ENCODE assay signal across 31 mouse cellular contexts in genomic region chr19:42010436-42010835, GRCm38 (mm10). TPM values are rescaled to one million over a fixed set of nuclear protein-coding genes. Genes with fewer than 3 reads are reported as not detected.
DNase-seq lines count a peak whose midpoint lies in the region; ATAC-seq and TF ChIP-seq lines count a peak whose summit lies in the region.
"Had no signal": no experiment of that assay in that cellular context is flagged by ENCODE, and none has a peak within 500 bp of the region (broad histone marks: within the 10 kb centered on the region; RNA-seq: fewer than 3 reads in every experiment).

No protein-coding gene starts in this region.

- H3K27me3 ChIP-seq in hindbrain, embryonic 10.5 days (ENCODE audit: insufficient read depth, poor library complexity, severe bottlenecking) = no peaks in the 10 kb centered on the region
- H3K27me3 ChIP-seq in hindbrain, embryonic 12.5 days = no peaks in the 10 kb centered on the region
- H3K27me3 ChIP-seq in midbrain, embryonic 11.5 days (ENCODE audit: control insufficient read depth, insufficient read depth, low read length) = no peaks in the 10 kb centered on the region
- H3K27me3 ChIP-seq in midbrain, postnatal 0 days (ENCODE audit: insufficient read depth, low read length) = no peaks in the 10 kb centered on the region
- H3K27me3 ChIP-seq: CH12.LX; embryonic facial prominence, embryonic 13.5 days; limb, embryonic 13.5 days; lung, embryonic 15.5 days had no signal

- no peak for TF ChIP-seq CTCF in midbrain, postnatal 0 days (IDR thresholded peaks at IDR 0.05)

- no peak overlapping the region for H3K4me3 ChIP-seq in hindbrain, embryonic 10.5 days
- no peak overlapping the region for H3K4me3 ChIP-seq in hindbrain, embryonic 12.5 days
- no peak overlapping the region for H3K4me3 ChIP-seq in midbrain, embryonic 11.5 days (ENCODE audit: low read depth, low read length)
- no peak overlapping the region for H3K4me3 ChIP-seq in midbrain, postnatal 0 days (ENCODE audit: low read depth, low read length)
- H3K4me3 ChIP-seq: embryonic facial prominence, embryonic 13.5 days; forebrain, embryonic 10.5 days; limb, embryonic 13.5 days; lung, embryonic 15.5 days; midbrain, embryonic 10.5 days had no signal

- WGBS in hindbrain, embryonic 10.5 days = 45% methylated on average over 4 of the region's 4 CpGs
- 55% methylated on average over 4 of the region's 4 CpGs for WGBS in hindbrain, embryonic 12.5 days
- WGBS in midbrain, embryonic 11.5 days = 44% methylated on average over 4 of the region's 4 CpGs
- WGBS in midbrain, postnatal 0 days = 47% methylated on average over 4 of the region's 4 CpGs

- peaks cover 48% of the 10 kb centered on the region for H3K4me1 ChIP-seq in hindbrain, embryonic 10.5 days (replicated peaks)
- peaks cover 13% of the 10 kb centered on the region; the same call in 1 of the 2 replicates for H3K4me1 ChIP-seq in hindbrain, embryonic 12.5 days
- H3K4me1 ChIP-seq in midbrain, embryonic 11.5 days (ENCODE audit: control insufficient read depth, insufficient read depth, low read length) = no peaks in the 10 kb centered on the region
- no peaks in the 10 kb centered on the region for H3K4me1 ChIP-seq in midbrain, postnatal 0 days (ENCODE audit: insufficient read depth, low read length)

- ATAC-seq in hindbrain, embryonic 12.5 days (ENCODE audit: low FRiP score) = no peak
- no peak for ATAC-seq in midbrain, embryonic 11.5 days (ENCODE audit: low FRiP score)
- no peak for ATAC-seq in midbrain, postnatal 0 days (ENCODE audit: low FRiP score)
- ATAC-seq: activated CD4-positive, CD25-positive, alpha-beta regulatory T cell, adult 4 months; forebrain, embryonic 16.5 days; intestine, postnatal 0 days; midbrain, embryonic 16.5 days had no signal

- H3K9ac ChIP-seq in hindbrain, embryonic 12.5 days = no peak overlapping the region
- H3K9ac ChIP-seq in midbrain, embryonic 11.5 days (ENCODE audit: low read length) = 0 out of 2 replicates have a peak overlapping the region, but pooled peaks have one; percentile 5
- H3K9ac ChIP-seq in midbrain, postnatal 0 days (replicated peaks; ENCODE audit: low read length, poor library complexity, severe bottlenecking) = no peak overlapping the region
- H3K9ac ChIP-seq: embryonic facial prominence, embryonic 13.5 days; limb, embryonic 13.5 days; lung, embryonic 15.5 days had no signal

- DNase-seq in hindbrain, embryonic 10.5 days (ENCODE audit: low spot score) = no peak
- DNase-seq in midbrain, embryonic 11.5 days (ENCODE audit: low spot score, missing footprints) = no peak
- no peak for DNase-seq in midbrain, postnatal 0 days (ENCODE audit: low spot score)
- DNase-seq in adrenal gland, postnatal 36 days = peak; percentile 62 to 73
- DNase-seq in urinary bladder, postnatal 25 days (ENCODE audit: low spot score) = no peak
- DNase-seq: B cell, adult 2 months; cerebellum, adult 18-20 months; gastrocnemius, postnatal 25 days; heart, postnatal 36 days; kidney, postnatal 4 days; thymus, adult 2 months; thymus, postnatal 4 days had no signal

- H3K9me3 ChIP-seq in hindbrain, embryonic 10.5 days = no peaks in the 10 kb centered on the region
- H3K9me3 ChIP-seq in hindbrain, embryonic 12.5 days (replicated peaks) = no peaks in the 10 kb centered on the region
- no peaks in the 10 kb centered on the region for H3K9me3 ChIP-seq in midbrain, embryonic 11.5 days (ENCODE audit: control insufficient read depth, low read length)
- no peaks in the 10 kb centered on the region for H3K9me3 ChIP-seq in midbrain, postnatal 0 days (ENCODE audit: low read length)
- H3K9me3 ChIP-seq: embryonic facial prominence, embryonic 13.5 days; forebrain, embryonic 10.5 days; limb, embryonic 13.5 days; lung, embryonic 15.5 days; midbrain, embryonic 10.5 days had no signal

- 0 out of 2 replicates have a peak, but pooled peaks cover 3% of the 10 kb centered on the region for H3K36me3 ChIP-seq in hindbrain, embryonic 10.5 days
- H3K36me3 ChIP-seq in hindbrain, embryonic 12.5 days = no peaks in the 10 kb centered on the region
- H3K36me3 ChIP-seq in midbrain, embryonic 11.5 days (ENCODE audit: control insufficient read depth, insufficient read depth, low read length) = no peaks in the 10 kb centered on the region
- no peaks in the 10 kb centered on the region for H3K36me3 ChIP-seq in midbrain, postnatal 0 days (ENCODE audit: insufficient read depth, low read length)
- H3K36me3 ChIP-seq: embryonic facial prominence, embryonic 13.5 days; lung, embryonic 15.5 days; midbrain, embryonic 10.5 days had no signal

- no peak overlapping the region for H3K4me2 ChIP-seq in hindbrain, embryonic 12.5 days (replicated peaks)
- no peak overlapping the region for H3K4me2 ChIP-seq in midbrain, embryonic 11.5 days
- no peak overlapping the region for H3K4me2 ChIP-seq in midbrain, postnatal 0 days (ENCODE audit: low read depth, low read length, poor library complexity, severe bottlenecking)
- H3K4me2 ChIP-seq: embryonic facial prominence, embryonic 13.5 days; heart, embryonic 11.5 days; limb, embryonic 13.5 days; liver, embryonic 11.5 days; lung, embryonic 15.5 days had no signal

- H3K27ac ChIP-seq in hindbrain, embryonic 10.5 days = peak overlapping the region; percentile 23; the same call in 1 of the 2 replicates
- H3K27ac ChIP-seq in hindbrain, embryonic 12.5 days = no peak overlapping the region
- H3K27ac ChIP-seq in midbrain, embryonic 11.5 days (ENCODE audit: low read depth, low read length) = no peak overlapping the region
- H3K27ac ChIP-seq in midbrain, postnatal 0 days (ENCODE audit: low read depth, low read length) = no peak overlapping the region
- H3K27ac ChIP-seq: embryonic facial prominence, embryonic 13.5 days; forebrain, embryonic 10.5 days; kidney, postnatal 0 days; limb, embryonic 13.5 days; lung, embryonic 15.5 days; midbrain, embryonic 10.5 days had no signal

RNA-seq across cellular contexts. Expression of gene Ankrd2, which starts 25.4 kb away (rescaled TPM):
- polyA plus RNA-seq in hindbrain, embryonic 10.5 days (2016; fragmentation: Nextera tagmentation; extraction: Ambion mirVana) = 0.39 TPM in 1 of 2 replicates, not detected in the other
- not detected in 2 replicates for polyA plus RNA-seq in hindbrain, embryonic 12.5 days (2016; fragmentation: Nextera tagmentation; extraction: Ambion mirVana)
- not detected in 2 replicates for polyA plus RNA-seq in midbrain, embryonic 11.5 days (2014; fragmentation: Nextera tagmentation; extraction: Ambion mirVana)
- 0.71 and 1.7 TPM in 2 replicates for total RNA-seq in midbrain, postnatal 0 days (2014; rRNA removed)
- 0.81 and 2.4 TPM in 2 replicates for polyA plus RNA-seq in midbrain, postnatal 0 days (2015; fragmentation: Nextera tagmentation; extraction: Ambion mirVana)
- total RNA-seq in adrenal gland, postnatal 36 days (2021) = under 1 TPM in 1 of 2 experiments, not detected in 1; 0.49 TPM
- total RNA-seq: CH12.LX; common myeloid progenitor, adult 5-6 weeks; layer of hippocampus, postnatal 25 days; left cerebral cortex, postnatal 36 days; megakaryocyte progenitor cell, adult 5-6 weeks had no signal
- polyA plus RNA-seq: activated CD4-positive, CD25-positive, alpha-beta regulatory T cell, adult 4 months; forebrain, embryonic 10.5 days; heart, embryonic 11.5 days; heart, embryonic 16.5 days; liver, embryonic 11.5 days had no signal

RNA-seq across cellular contexts. Expression of gene Ubtd1, which starts 28.9 kb away (rescaled TPM):
- polyA plus RNA-seq in hindbrain, embryonic 10.5 days (2016; fragmentation: Nextera tagmentation; extraction: Ambion mirVana) = 11.5 and 16.9 TPM in 2 replicates
- polyA plus RNA-seq in hindbrain, embryonic 12.5 days (2016; fragmentation: Nextera tagmentation; extraction: Ambion mirVana) = 15.9 and 16.2 TPM in 2 replicates
- polyA plus RNA-seq in midbrain, embryonic 11.5 days (2014; fragmentation: Nextera tagmentation; extraction: Ambion mirVana) = 6.9 and 7.0 TPM in 2 replicates
- total RNA-seq in midbrain, postnatal 0 days (2014; rRNA removed) = 17.5 and 22.1 TPM in 2 replicates
- polyA plus RNA-seq in midbrain, postnatal 0 days (2015; fragmentation: Nextera tagmentation; extraction: Ambion mirVana) = 12.2 and 12.8 TPM in 2 replicates
- total RNA-seq in adrenal gland, postnatal 36 days (2021) = 10 to 100 TPM; 17.1 to 17.5 TPM

RNA-seq across cellular contexts. Expression of gene Mms19, which starts 29.5 kb away (rescaled TPM):
- polyA plus RNA-seq in hindbrain, embryonic 10.5 days (2016; fragmentation: Nextera tagmentation; extraction: Ambion mirVana) = 32.2 and 39.5 TPM in 2 replicates
- 33.1 and 39.0 TPM in 2 replicates for polyA plus RNA-seq in hindbrain, embryonic 12.5 days (2016; fragmentation: Nextera tagmentation; extraction: Ambion mirVana)
- polyA plus RNA-seq in midbrain, embryonic 11.5 days (2014; fragmentation: Nextera tagmentation; extraction: Ambion mirVana) = 27.0 and 33.4 TPM in 2 replicates
- 45.7 and 62.5 TPM in 2 replicates for total RNA-seq in midbrain, postnatal 0 days (2014; rRNA removed)
- 26.1 TPM in 2 replicates for polyA plus RNA-seq in midbrain, postnatal 0 days (2015; fragmentation: Nextera tagmentation; extraction: Ambion mirVana)
- 10 to 100 TPM; 20.2 to 23.9 TPM for total RNA-seq in adrenal gland, postnatal 36 days (2021)

RNA-seq across cellular contexts. Expression of gene Hoga1, which starts 35.0 kb away (rescaled TPM):
- 1.3 and 1.9 TPM in 2 replicates for polyA plus RNA-seq in hindbrain, embryonic 10.5 days (2016; fragmentation: Nextera tagmentation; extraction: Ambion mirVana)
- 1.1 and 1.3 TPM in 2 replicates for polyA plus RNA-seq in hindbrain, embryonic 12.5 days (2016; fragmentation: Nextera tagmentation; extraction: Ambion mirVana)
- polyA plus RNA-seq in midbrain, embryonic 11.5 days (2014; fragmentation: Nextera tagmentation; extraction: Ambion mirVana) = 0.80 and 1.2 TPM in 2 replicates
- total RNA-seq in midbrain, postnatal 0 days (2014; rRNA removed) = 3.1 TPM in 2 replicates
- 3.4 and 4.0 TPM in 2 replicates for polyA plus RNA-seq in midbrain, postnatal 0 days (2015; fragmentation: Nextera tagmentation; extraction: Ambion mirVana)
- 1 to 10 TPM; 4.3 to 6.7 TPM for total RNA-seq in adrenal gland, postnatal 36 days (2021)
- total RNA-seq: CH12.LX; common myeloid progenitor, adult 5-6 weeks had no signal
- polyA plus RNA-seq: activated CD4-positive, CD25-positive, alpha-beta regulatory T cell, adult 4 months had no signal

RNA-seq across cellular contexts. Expression of gene 4933411K16Rik, which starts 41.6 kb away (rescaled TPM):
- not detected in 2 replicates for polyA plus RNA-seq in hindbrain, embryonic 10.5 days (2016; fragmentation: Nextera tagmentation; extraction: Ambion mirVana)
- not detected in 2 replicates for polyA plus RNA-seq in hindbrain, embryonic 12.5 days (2016; fragmentation: Nextera tagmentation; extraction: Ambion mirVana)
- polyA plus RNA-seq in midbrain, embryonic 11.5 days (2014; fragmentation: Nextera tagmentation; extraction: Ambion mirVana) = 0.10 TPM in 1 of 2 replicates, not detected in the other
- total RNA-seq in midbrain, postnatal 0 days (2014; rRNA removed) = 0.24 TPM in 1 of 2 replicates, not detected in the other
- polyA plus RNA-seq in midbrain, postnatal 0 days (2015; fragmentation: Nextera tagmentation; extraction: Ambion mirVana) = not detected in 2 replicates
- total RNA-seq in adrenal gland, postnatal 36 days (2021) = under 1 TPM; 0.30 to 0.33 TPM
- total RNA-seq: CH12.LX; common myeloid progenitor, adult 5-6 weeks; heart, postnatal 36 days; megakaryocyte progenitor cell, adult 5-6 weeks had no signal
- polyA plus RNA-seq: activated CD4-positive, CD25-positive, alpha-beta regulatory T cell, adult 4 months; embryonic facial prominence, embryonic 13.5 days; forebrain, embryonic 10.5 days; forebrain, embryonic 16.5 days; heart, embryonic 11.5 days; heart, embryonic 16.5 days; lung, embryonic 15.5 days; midbrain, embryonic 16.5 days had no signal

Comparison
In these comparisons a context has a peak if more than half of its experiments do, and no peak if none do; other contexts are left out.
1. DNase-seq: peak in adrenal gland, postnatal 36 days (2 of 2); none in hindbrain, embryonic 10.5 days (single experiment), midbrain, embryonic 11.5 days (single experiment), midbrain, postnatal 0 days (single experiment) and urinary bladder, postnatal 25 days (single experiment).